Mouse (Mus musculus): ENCODE results near the gene Igfbp1.

The Igfbp1 gene

GRCm38 (mm10) chr11:7230000-7230399, 32.4 kb downstream of the Igfbp1 start:
- no peak for DNase-seq (ENCODE audit: low read depth, low spot score)

- no peak for DNase-seq (ENCODE audit: low read depth, low spot score)
These were observed 34.4 kb downstream of the Igfbp1 start for GRCm38 (mm10) chr11:7231958-7232357.

- DNase-seq (ENCODE audit: low read depth, low spot score) = no peak
These were observed 35.8 kb downstream of the Igfbp1 start for GRCm38 (mm10) chr11:7233333-7233732.

- no peak for DNase-seq (ENCODE audit: low read depth, low spot score)
These were observed 36.9 kb downstream of the Igfbp1 start for GRCm38 (mm10) chr11:7234436-7234835.

GRCm38 (mm10) chr11:7234981-7235609, 37.5 kb downstream of the Igfbp1 start:
- DNase-seq (ENCODE audit: low read depth, low spot score) = no peak

GRCm38 (mm10) chr11:7236751-7237150, 39.2 kb downstream of the Igfbp1 start:
- DNase-seq (ENCODE audit: low read depth, low spot score) = no peak

- DNase-seq (ENCODE audit: low read depth, low spot score) = no peak
These were observed 40.1 kb downstream of the Igfbp1 start for GRCm38 (mm10) chr11:7237712-7238111.

GRCm38 (mm10) chr11:7238546-7238945, 41.0 kb downstream of the Igfbp1 start:
- DNase-seq (ENCODE audit: low read depth, low spot score) = no peak

GRCm38 (mm10) chr11:7239041-7239740, 41.6 kb downstream of the Igfbp1 start:
- DNase-seq (ENCODE audit: low read depth, low spot score) = no peak

- no peak for DNase-seq (ENCODE audit: low read depth, low spot score)
These were observed 47.2 kb downstream of the Igfbp1 start for GRCm38 (mm10) chr11:7244782-7245181.

- DNase-seq (ENCODE audit: low read depth, low spot score) = no peak
These were observed 52.8 kb downstream of the Igfbp1 start for GRCm38 (mm10) chr11:7250415-7250814.

- DNase-seq (ENCODE audit: low read depth, low spot score) = no peak
These were observed 53.3 kb downstream of the Igfbp1 start for GRCm38 (mm10) chr11:7250870-7251269.
